ENCODE assay signal across 8 mouse cellular contexts in the genomic region with DNA sequence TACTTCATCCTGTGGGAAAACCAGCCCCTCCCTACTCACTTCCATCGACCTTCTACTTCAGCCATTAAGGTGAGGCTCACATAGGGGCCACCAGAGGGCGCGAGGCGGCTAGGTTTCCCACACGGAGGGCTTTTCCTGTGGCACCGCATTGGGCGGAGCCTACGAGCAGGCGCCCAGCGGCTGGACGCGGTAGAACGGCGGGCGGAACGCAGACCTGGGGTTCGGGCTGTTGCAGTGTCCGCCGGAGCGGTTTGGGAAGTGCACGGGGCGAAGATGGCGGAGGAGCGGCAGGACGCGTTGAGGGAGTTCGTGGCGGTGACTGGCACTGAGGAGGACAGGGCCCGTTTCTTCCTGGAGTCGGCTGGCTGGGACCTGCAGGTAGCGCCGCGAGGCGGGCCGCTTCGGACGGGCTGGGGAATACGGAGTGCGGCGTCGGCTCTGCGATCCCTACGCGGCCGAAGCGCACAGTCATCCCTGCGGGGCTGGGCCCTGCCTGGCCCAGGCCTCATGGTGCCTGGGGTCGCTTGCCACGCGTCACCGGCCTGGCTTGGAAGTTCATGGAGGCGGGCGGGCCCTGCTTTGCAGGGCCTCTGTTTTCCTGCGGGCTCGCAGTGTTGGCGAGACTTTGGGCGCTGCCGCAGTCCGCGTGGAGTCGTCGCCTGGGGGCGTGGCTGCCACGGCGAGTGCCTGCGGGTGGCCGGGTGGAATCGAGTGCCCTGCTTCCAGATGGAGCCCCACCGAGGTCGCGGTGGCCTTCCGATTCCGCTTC. TPM values are rescaled to one million over a fixed set of nuclear protein-coding genes. Genes with fewer than 3 reads are reported as not detected.
DNase-seq lines count a peak whose midpoint lies in the region; ATAC-seq and TF ChIP-seq lines count a peak whose summit lies in the region.

Gene Nsfl1c (plus strand): TSS at position 148 of the 769 bp plus-strand sequence.

- peak; percentile 89 for TF ChIP-seq POLR2A in lung, adult 2 months (IDR thresholded peaks at IDR 0.05; ENCODE audit: borderline replicate concordance, extremely low read depth, low read depth, low read length)

- peak within 1 kb of the TSS; percentile 86 for H3K4me2 ChIP-seq in forebrain, embryonic 15.5 days (replicated peaks)

- peak within 1 kb of the TSS; percentile 95 for H3K4me3 ChIP-seq in ES-E14 (ENCODE audit: insufficient read depth in 1 of 2, low read depth in 1 of 2, low read length in 2 of 2, poor library complexity in 1 of 2, severe bottlenecking in 1 of 2)
- H3K4me3 ChIP-seq in forebrain, embryonic 15.5 days = peak within 1 kb of the TSS; percentile 97
- peak within 1 kb of the TSS; percentile 62 for H3K4me3 ChIP-seq in lung, adult 2 months (replicated peaks; ENCODE audit: extremely low read depth, low read depth, low read length)

- peak within 1 kb of the TSS; percentile 54; the same call in 1 of the 2 replicates for H3K27ac ChIP-seq in ES-E14 (ENCODE audit: insufficient read depth, low read depth, low read length, poor library complexity, severe bottlenecking)
- peak within 1 kb of the TSS; percentile 74 for H3K27ac ChIP-seq in forebrain, embryonic 15.5 days (replicated peaks)

- in situ Hi-C loops in ES-E14 (cut with MboI; ENCODE audit: low sequenced_read_pairs in 2 of 2, unreplicated experiment in 2 of 2) = no loop called here

- H3K27me3 ChIP-seq in forebrain, embryonic 15.5 days = no peaks in the 10 kb centered on the region; the same call in 1 of the 2 replicates

- ATAC-seq in forebrain, embryonic 15.5 days (replicated peaks) = peak; percentile 100
- ATAC-seq in neutrophil, adult 5-6 weeks (ENCODE audit: extremely low read depth, insufficient number of reproducible peaks, low FRiP score, poor library complexity, severe bottlenecking) = peak; percentile 93

- H3K4me1 ChIP-seq in ES-E14 (ENCODE audit: control insufficient read depth in 2 of 2, insufficient read depth in 2 of 2, low read length in 2 of 2, poor library complexity in 1 of 2) = peaks cover 0 to 9% of the 10 kb centered on the region in 2 experiments; a peak in 2 of 4 replicates
- H3K4me1 ChIP-seq in forebrain, embryonic 15.5 days = peaks cover 26% of the 10 kb centered on the region
- H3K4me1 ChIP-seq in lung, adult 2 months (ENCODE audit: control insufficient read depth, insufficient read depth, low read length) = no peaks in the 10 kb centered on the region; the same call in none of the 2 replicates

- under 1% methylated on average over 72 of the region's 73 CpGs for WGBS in forebrain, embryonic 15.5 days
- WGBS in lung, adult 2 months = under 1% methylated on average over 73 of the region's 73 CpGs

- intact Hi-C loops in heart, postnatal 25 days (cut with DNase I) = loop anchor here (2.0 to 5.0 kb wide), 5 partner anchors 49 to 248 kb away; partner anchors contain the start of genes Fkbp1a, Psmf1 and Snph

- H3K9ac ChIP-seq in ES-E14 (ENCODE audit: insufficient read depth, low read depth, low read length, poor library complexity, severe bottlenecking) = peak within 1 kb of the TSS; percentile 96
- H3K9ac ChIP-seq in forebrain, embryonic 15.5 days (replicated peaks) = peak within 1 kb of the TSS; percentile 96

- TF ChIP-seq CTCF in lung, adult 2 months (IDR thresholded peaks at IDR 0.05; ENCODE audit: insufficient read depth, low read length) = peak; percentile 83

- DNase-seq in ES-E14 (ENCODE audit: low read depth, low spot score) = peak; percentile 91
- peak; percentile 93 for DNase-seq in cerebellum, adult 11-12 months
- DNase-seq in heart, postnatal 25 days (ENCODE audit: low spot score) = peak; percentile 86
- peak; percentile 93 to 97 for DNase-seq in layer of hippocampus, adult 18-20 months (ENCODE audit: low spot score in 2 of 2)
- peak; percentile 96 for DNase-seq in lung, adult 2 months
- DNase-seq in thymus, adult 18-20 months = peak; percentile 82 to 84

- no peaks in the 10 kb centered on the region for H3K9me3 ChIP-seq in ES-E14 (ENCODE audit: control insufficient read depth, insufficient read depth, low read depth, low read length)
- H3K9me3 ChIP-seq in forebrain, embryonic 15.5 days = no peaks in the 10 kb centered on the region

- peaks cover 9% of the 10 kb centered on the region for H3K36me3 ChIP-seq in ES-E14 (ENCODE audit: control insufficient read depth, insufficient read depth, low read length, poor library complexity, severe bottlenecking)
- H3K36me3 ChIP-seq in forebrain, embryonic 15.5 days = peaks cover 26% of the 10 kb centered on the region

TF ChIP-seq in ES-E14, 5 proteins besides CTCF, POLR2A, EP300 and RAD21:
- TF ChIP-seq ZC3H11A (IDR thresholded peaks at IDR 0.05; ENCODE audit: borderline replicate concordance, low read depth, low read length) (peak; percentile 42), HCFC1 (IDR thresholded peaks at IDR 0.05; ENCODE audit: borderline replicate concordance, insufficient read depth, low read length) (peak; percentile 84), ZNF384 (IDR thresholded peaks at IDR 0.05; ENCODE audit: low read depth, low read length) (0 out of 2 replicates have a peak, but pooled peaks have one; percentile 33), CHD2 (IDR thresholded peaks at IDR 0.05; ENCODE audit: low read depth, low read length) (no peak), MAFK (IDR thresholded peaks at IDR 0.05; ENCODE audit: insufficient read depth, low read depth, low read length) (no peak)

RNA-seq across cellular contexts. Expression of gene Nsfl1c, which starts in this region (rescaled TPM):
- total RNA-seq in ES-E14 (2012; rRNA removed) = 124 and 155 TPM in 2 replicates
- 267 and 273 TPM in 2 replicates for polyA plus RNA-seq in forebrain, embryonic 15.5 days (2015; fragmentation: Nextera tagmentation; extraction: Ambion mirVana)
- total RNA-seq in heart, postnatal 25 days (2021) = 10 to 100 TPM; 78.5 to 80.0 TPM
- total RNA-seq in layer of hippocampus, adult 18-20 months (2021) = 100 to 1,000 TPM; 146 to 148 TPM
- 44.9 and 68.9 TPM in 2 replicates for polyA plus RNA-seq in lung, adult 2 months (2012; rRNA removed)
- total RNA-seq in neutrophil, adult 5-6 weeks (2017) = 73.2 and 83.9 TPM in 2 replicates

Comparison
In these comparisons a context has a peak if more than half of its experiments do, and no peak if none do; other contexts are left out.
1. Peak in every context shown above with its lines: DNase-seq, ATAC-seq, H3K4me3 ChIP-seq and H3K27ac ChIP-seq.